ENCODE assay signal across 24 mouse cellular contexts in the genomic region with DNA sequence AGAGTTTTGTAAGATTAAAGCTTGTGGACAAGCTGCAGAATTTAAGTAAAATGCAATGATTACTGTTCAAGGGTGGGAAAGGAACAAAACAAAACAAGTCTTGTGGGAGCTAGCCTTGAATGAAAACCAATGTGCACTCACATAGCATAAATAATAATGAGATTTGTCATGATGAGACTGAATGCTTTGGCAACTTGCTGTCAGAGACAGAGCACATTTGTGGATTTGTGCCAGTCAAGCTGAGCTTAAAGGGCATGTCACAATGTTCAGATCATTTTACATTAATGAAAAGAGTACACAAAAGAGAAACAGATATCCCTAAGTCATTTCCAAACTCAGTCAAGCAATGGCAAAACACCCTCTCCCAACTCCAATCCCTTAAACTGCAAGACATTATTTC.
DNase-seq lines count a peak whose midpoint lies in the region; ATAC-seq and TF ChIP-seq lines count a peak whose summit lies in the region.
"Had no signal": no experiment of that assay in that cellular context is flagged by ENCODE, and none has a peak within 500 bp of the region (broad histone marks: within the 10 kb centered on the region; RNA-seq: fewer than 3 reads in every experiment).

No protein-coding gene starts in this region.

- no peaks in the 10 kb centered on the region for H3K4me1 ChIP-seq in hindbrain, postnatal 0 days (ENCODE audit: insufficient read depth, low read length)
- no peaks in the 10 kb centered on the region for H3K4me1 ChIP-seq in hindbrain, embryonic 11.5 days (replicated peaks; ENCODE audit: control insufficient read depth, insufficient read depth, low read length)
- peaks cover 9% of the 10 kb centered on the region for H3K4me1 ChIP-seq in midbrain, embryonic 14.5 days (ENCODE audit: control insufficient read depth, insufficient read depth, low read length)
- H3K4me1 ChIP-seq: embryonic facial prominence, embryonic 12.5 days; liver, embryonic 15.5 days; lung, embryonic 15.5 days had no signal

- H3K27me3 ChIP-seq in hindbrain, postnatal 0 days (ENCODE audit: insufficient read depth, low read length), result no peaks in the 10 kb centered on the region
- H3K27me3 ChIP-seq in hindbrain, embryonic 11.5 days (ENCODE audit: control insufficient read depth, insufficient read depth, low read length), result no peaks in the 10 kb centered on the region
- H3K27me3 ChIP-seq in Patski, result no peaks in the 10 kb centered on the region
- no peaks in the 10 kb centered on the region for H3K27me3 ChIP-seq in midbrain, embryonic 14.5 days (ENCODE audit: control insufficient read depth, insufficient read depth, low read length)
- H3K27me3 ChIP-seq: embryonic facial prominence, embryonic 12.5 days; forebrain, embryonic 15.5 days; liver, embryonic 15.5 days; lung, embryonic 15.5 days; neural tube, embryonic 13.5 days had no signal

- peak; percentile 3 for DNase-seq in adrenal gland, postnatal 14 days
- DNase-seq in adrenal gland, postnatal 25 days, result no peak
- DNase-seq in hindbrain, postnatal 0 days (ENCODE audit: low spot score), result peak; percentile 83
- no peak for DNase-seq in hindbrain, embryonic 11.5 days (ENCODE audit: low spot score)
- DNase-seq in Patski (ENCODE audit: low read depth, low spot score), result peak; percentile 30
- DNase-seq in midbrain, embryonic 14.5 days, result peak; percentile 41
- DNase-seq in spleen, postnatal 4 days (ENCODE audit: low spot score in 2 of 2), result no peak
- DNase-seq in right cerebral cortex, adult 2 months (ENCODE audit: low spot score in 2 of 2), result no peak
- DNase-seq: cerebellum, adult 9-11 months; gastrocnemius, postnatal 14 days; heart, adult 11 months; kidney, postnatal 25 days; lung, postnatal 4 days; right cerebral cortex, adult 18-20 months had no signal

- no peak for ATAC-seq in hindbrain, postnatal 0 days
- ATAC-seq in hindbrain, embryonic 11.5 days (ENCODE audit: low FRiP score), result no peak
- no peak for ATAC-seq in Patski
- no peak for ATAC-seq in midbrain, embryonic 14.5 days (ENCODE audit: low FRiP score, low TSS enrichment)
- ATAC-seq: forebrain, embryonic 15.5 days; hindbrain, embryonic 16.5 days; intestine, embryonic 16.5 days had no signal

- H3K27ac ChIP-seq in hindbrain, postnatal 0 days, result no peak overlapping the region
- no peak overlapping the region for H3K27ac ChIP-seq in hindbrain, embryonic 11.5 days (ENCODE audit: low read depth, low read length)
- H3K27ac ChIP-seq in midbrain, embryonic 14.5 days (replicated peaks; ENCODE audit: low read depth, low read length), result no peak overlapping the region; the same call in 1 of the 2 replicates
- H3K27ac ChIP-seq: embryonic facial prominence, embryonic 12.5 days; forebrain, embryonic 15.5 days; liver, embryonic 15.5 days; lung, embryonic 15.5 days; neural tube, embryonic 13.5 days had no signal

- no peak for TF ChIP-seq CTCF in hindbrain, postnatal 0 days (IDR thresholded peaks at IDR 0.05; ENCODE audit: low read depth)
- TF ChIP-seq CTCF in Patski (IDR thresholded peaks at IDR 0.05), result no peak

- H3K4me3 ChIP-seq in hindbrain, postnatal 0 days (ENCODE audit: low read length), result no peak overlapping the region
- no peak overlapping the region for H3K4me3 ChIP-seq in hindbrain, embryonic 11.5 days (ENCODE audit: low read depth, low read length)
- no peak overlapping the region for H3K4me3 ChIP-seq in midbrain, embryonic 14.5 days (replicated peaks; ENCODE audit: low read depth, low read length)
- H3K4me3 ChIP-seq: embryonic facial prominence, embryonic 12.5 days; erythroblast, embryonic 14.5 days; forebrain, embryonic 15.5 days; liver, embryonic 15.5 days; lung, embryonic 15.5 days; myocyte; neural tube, embryonic 13.5 days had no signal

- in situ Hi-C loops in Patski (cut with MboI; ENCODE audit: low pct_unique_long_range_greater_than_20kb), result no loop called here

- CTCF ChIA-PET in Patski (lab: Charles Lee), result interaction anchor here (0.8 kb wide), 1 partner anchor 191 kb away, joined by 3 read pairs; no protein-coding TSS in a partner anchor

- H3K4me2 ChIP-seq in hindbrain, postnatal 0 days (ENCODE audit: low read depth, low read length), result no peak overlapping the region
- H3K4me2 ChIP-seq in hindbrain, embryonic 11.5 days (replicated peaks; ENCODE audit: low read depth, low read length), result no peak overlapping the region
- no peak overlapping the region for H3K4me2 ChIP-seq in midbrain, embryonic 14.5 days (ENCODE audit: low read length)
- H3K4me2 ChIP-seq: embryonic facial prominence, embryonic 12.5 days; forebrain, embryonic 15.5 days; heart, embryonic 11.5 days; liver, embryonic 15.5 days; lung, embryonic 15.5 days; neural tube, embryonic 13.5 days had no signal

- H3K9ac ChIP-seq in hindbrain, postnatal 0 days (replicated peaks; ENCODE audit: low read length), result no peak overlapping the region
- no peak overlapping the region for H3K9ac ChIP-seq in hindbrain, embryonic 11.5 days (ENCODE audit: low read depth, low read length)
- H3K9ac ChIP-seq in midbrain, embryonic 14.5 days (replicated peaks; ENCODE audit: low read length), result no peak overlapping the region
- H3K9ac ChIP-seq: embryonic facial prominence, embryonic 12.5 days; forebrain, embryonic 15.5 days; liver, embryonic 15.5 days; lung, embryonic 15.5 days; neural tube, embryonic 13.5 days had no signal

- H3K9me3 ChIP-seq in hindbrain, postnatal 0 days (ENCODE audit: low read length), result no peaks in the 10 kb centered on the region
- no peaks in the 10 kb centered on the region for H3K9me3 ChIP-seq in hindbrain, embryonic 11.5 days (ENCODE audit: control insufficient read depth, low read length)
- H3K9me3 ChIP-seq in midbrain, embryonic 14.5 days (ENCODE audit: control insufficient read depth, low read length), result no peaks in the 10 kb centered on the region
- H3K9me3 ChIP-seq: embryonic facial prominence, embryonic 12.5 days; forebrain, embryonic 15.5 days; liver, embryonic 15.5 days; lung, embryonic 15.5 days; neural tube, embryonic 13.5 days had no signal

- H3K36me3 ChIP-seq in hindbrain, postnatal 0 days (ENCODE audit: insufficient read depth, low read length), result no peaks in the 10 kb centered on the region
- no peaks in the 10 kb centered on the region for H3K36me3 ChIP-seq in hindbrain, embryonic 11.5 days (ENCODE audit: control insufficient read depth, insufficient read depth, low read length)
- no peaks in the 10 kb centered on the region for H3K36me3 ChIP-seq in midbrain, embryonic 14.5 days (ENCODE audit: control insufficient read depth, insufficient read depth, low read length)
- H3K36me3 ChIP-seq: embryonic facial prominence, embryonic 12.5 days; forebrain, embryonic 15.5 days; liver, embryonic 15.5 days; lung, embryonic 15.5 days; neural tube, embryonic 13.5 days had no signal

- POLR2A ChIA-PET in Patski (lab: Charles Lee), result interaction anchor here (0.6 kb wide), 1 partner anchor 155 kb away, joined by 3 read pairs; no protein-coding TSS in a partner anchor

Comparison
In these comparisons a context has a peak if more than half of its experiments do, and no peak if none do; other contexts are left out.
1. DNase-seq: peak in adrenal gland, postnatal 14 days (single experiment), hindbrain, postnatal 0 days (single experiment), Patski (single experiment) and midbrain, embryonic 14.5 days (single experiment); none in adrenal gland, postnatal 25 days (single experiment), hindbrain, embryonic 11.5 days (single experiment), spleen, postnatal 4 days (0 of 2) and right cerebral cortex, adult 2 months (0 of 2).